Mouse (Mus musculus): ENCODE measurements around the gene Shb.

DNA sequence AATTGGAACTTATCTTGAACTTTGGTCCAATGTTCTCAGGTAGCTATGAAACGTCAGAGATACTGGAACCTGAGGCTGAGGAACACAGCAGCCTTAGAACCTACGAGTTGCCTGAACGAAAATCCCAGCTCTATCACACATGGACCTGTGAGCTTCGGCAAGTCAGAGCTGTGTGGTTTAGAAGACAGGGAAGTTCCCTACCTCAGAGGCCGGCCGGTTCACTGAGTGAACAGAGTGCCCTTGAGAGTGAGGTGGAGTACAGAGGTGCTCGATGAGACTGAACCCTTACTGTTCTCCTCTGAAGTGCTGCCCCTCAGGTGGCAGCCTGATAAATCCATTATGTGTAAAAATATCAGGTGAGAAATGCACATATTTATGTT lies 128.8 kb downstream of the Shb start:
- TF ChIP-seq CTCF (IDR thresholded peaks at IDR 0.05; ENCODE audit: low read depth) (no peak), EP300 (IDR thresholded peaks at IDR 0.05; ENCODE audit: low read depth) (no peak)
